Mouse (Mus musculus) G1E (cell line): ENCODE measurements around the gene Hist1h2be.

Experiments used
- CTCF ChIP-seq: IDR thresholded peaks from 2 replicates; pipeline ENCODE4 v1.5.1; 2012; ENCODE audit warnings: low read depth, low read length, inconsistent platforms, mixed read lengths
- GATA1 ChIP-seq: IDR thresholded peaks from 2 replicates; pipeline ENCODE4 v1.6.1; 2012; ENCODE audit warnings: borderline replicate concordance, low read length, inconsistent platforms, mixed read lengths
- POLR2AphosphoS5 ChIP-seq: IDR thresholded peaks from 2 replicates; pipeline ENCODE4 v1.6.1; 2012; ENCODE audit warnings: low read depth, low read length, inconsistent platforms; ENCODE audit not compliant: insufficient replicate concordance

DNA sequence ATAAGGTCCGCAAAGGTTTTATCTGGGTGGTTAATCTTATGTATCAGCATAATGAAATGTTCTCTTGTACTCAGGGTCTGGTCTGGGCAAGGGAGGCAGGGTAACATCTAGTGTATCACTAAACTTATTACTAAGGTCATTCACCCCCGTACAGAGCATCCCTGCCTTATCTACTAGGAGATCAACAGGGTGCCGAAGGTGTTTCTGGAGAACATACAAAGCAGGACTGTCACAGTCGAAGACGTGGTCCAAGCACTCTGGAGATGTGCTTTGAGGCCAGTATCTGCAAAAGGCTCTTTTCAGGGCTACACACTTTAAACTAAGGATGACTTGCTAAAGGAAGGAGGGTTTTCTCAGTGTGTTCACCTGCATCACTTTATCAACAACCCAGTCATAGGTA is 74.2 kb downstream of the Hist1h2be start:
- TF ChIP-seq GATA1 (no peak), CTCF (no peak), POLR2AphosphoS5 (no peak)
